Mouse (Mus musculus): ENCODE results near the gene 2210016L21Rik. TPM values are rescaled to one million over a fixed set of nuclear protein-coding genes. Genes with fewer than 3 reads are reported as not detected.

2210016L21Rik gene
- total and polyA plus RNA-seq, 3 experiments, result 16.2 to 46.1 TPM; not detected in 1

GRCm38 (mm10) chr5:114949316-114949715 lies 7.4 kb downstream of the 2210016L21Rik start:
- no peaks in the 10 kb centered on the region for H3K4me1 ChIP-seq (ENCODE audit: control insufficient read depth in 1 of 2, insufficient read depth in 2 of 2, low read length in 2 of 2)
- no peaks in the 10 kb centered on the region for H3K27me3 ChIP-seq (ENCODE audit: control insufficient read depth in 1 of 2, insufficient read depth in 2 of 2, low read length in 2 of 2)
- no peaks in the 10 kb centered on the region for H3K9me3 ChIP-seq (replicated peaks; ENCODE audit: insufficient read depth, low read length)
- DNase-seq (ENCODE audit: low read depth, low spot score), result no peak
- no peak overlapping the region for H3K9ac ChIP-seq (ENCODE audit: control insufficient read depth, low read depth, low read length, poor library complexity, severe bottlenecking)
- TF ChIP-seq TBP (IDR thresholded peaks at IDR 0.05; ENCODE audit: low read depth, low read length) (no peak), CTCF (IDR thresholded peaks at IDR 0.05 in 2 of 3, conservative IDR thresholded peaks at IDR 0.05 in 1 of 3; ENCODE audit: control insufficient read depth in 1 of 3, insufficient read depth in 1 of 3, low read depth in 2 of 3, low read length in 3 of 3, poor library complexity in 1 of 3, severe bottlenecking in 1 of 3) (no peak), ZKSCAN1 (IDR thresholded peaks at IDR 0.05; ENCODE audit: low read depth, low read length) (no peak), ZC3H11A (IDR thresholded peaks at IDR 0.05; ENCODE audit: low read depth, low read length) (no peak), MXI1 (IDR thresholded peaks at IDR 0.05; ENCODE audit: low read depth, low read length) (no peak), UBTF (IDR thresholded peaks at IDR 0.05; ENCODE audit: borderline replicate concordance, insufficient read depth, low read depth, low read length) (no peak), RAD21 (IDR thresholded peaks at IDR 0.05; ENCODE audit: low read depth, low read length) (no peak), TCF12 (IDR thresholded peaks at IDR 0.05; ENCODE audit: low read depth, low read length) (no peak), ETS1 (IDR thresholded peaks at IDR 0.05; ENCODE audit: low read depth, low read length) (no peak), MEF2A (IDR thresholded peaks at IDR 0.05; ENCODE audit: extremely low read depth, insufficient replicate concordance, low read depth, low read length, poor library complexity, severe bottlenecking) (no peak), HCFC1 (IDR thresholded peaks at IDR 0.05; ENCODE audit: low read depth, low read length) (no peak), CHD2 (IDR thresholded peaks at IDR 0.05; ENCODE audit: low read length) (no peak), NRF1 (IDR thresholded peaks at IDR 0.05; ENCODE audit: insufficient read depth, low read depth, low read length, poor library complexity, severe bottlenecking) (no peak), USF2 (IDR thresholded peaks at IDR 0.05; ENCODE audit: borderline replicate concordance in 1 of 2, insufficient read depth in 1 of 2, low read depth in 1 of 2, low read length in 2 of 2) (no peak), MAFK (IDR thresholded peaks at IDR 0.05; ENCODE audit: borderline replicate concordance, low read depth, low read length) (no peak)
- no peaks in the 10 kb centered on the region for H3K36me3 ChIP-seq (ENCODE audit: control insufficient read depth in 1 of 2, insufficient read depth in 2 of 2, low read length in 2 of 2)
- no peak overlapping the region for H3K4me3 ChIP-seq (ENCODE audit: control insufficient read depth in 1 of 2, insufficient read depth in 1 of 2, low read depth in 2 of 2, low read length in 2 of 2)
- H3K27ac ChIP-seq (ENCODE audit: control insufficient read depth, low read depth, low read length), result no peak overlapping the region
- H3K79me2 ChIP-seq (ENCODE audit: control insufficient read depth, insufficient read depth, low read length, poor library complexity), result no peaks in the 10 kb centered on the region

DNA sequence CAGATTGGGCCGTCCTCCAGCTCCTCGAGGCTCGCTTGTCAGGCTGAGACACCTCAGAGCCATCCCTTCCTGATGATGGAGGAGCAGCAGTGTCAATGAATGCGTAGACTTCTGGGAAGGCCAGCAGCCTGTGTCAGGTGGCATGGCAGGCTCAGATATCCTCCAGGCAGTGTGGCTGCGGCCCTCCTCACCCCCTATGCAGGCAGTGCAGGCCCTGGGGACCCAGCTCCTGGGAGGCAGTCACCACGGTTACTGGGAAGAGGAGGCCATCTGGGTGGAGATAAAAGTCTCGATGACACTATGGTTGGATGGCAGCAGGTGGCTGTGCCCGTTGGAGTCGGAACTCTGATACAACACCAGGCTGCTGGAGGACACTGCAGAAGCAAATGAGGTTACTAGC lies 7.9 kb downstream of the 2210016L21Rik start:
- DNase-seq (ENCODE audit: low read depth, low spot score), result no peak
- H3K4me1 ChIP-seq (ENCODE audit: control insufficient read depth in 1 of 2, insufficient read depth in 2 of 2, low read length in 2 of 2), result no peaks in the 10 kb centered on the region
- H3K27ac ChIP-seq (ENCODE audit: control insufficient read depth, low read depth, low read length), result no peak overlapping the region
- H3K9me3 ChIP-seq (replicated peaks; ENCODE audit: insufficient read depth, low read length), result no peaks in the 10 kb centered on the region
- no peak overlapping the region for H3K9ac ChIP-seq (ENCODE audit: control insufficient read depth, low read depth, low read length, poor library complexity, severe bottlenecking)
- no peaks in the 10 kb centered on the region for H3K79me2 ChIP-seq (ENCODE audit: control insufficient read depth, insufficient read depth, low read length, poor library complexity)
- H3K36me3 ChIP-seq (ENCODE audit: control insufficient read depth in 1 of 2, insufficient read depth in 2 of 2, low read length in 2 of 2), result no peaks in the 10 kb centered on the region
- TF ChIP-seq CHD1 (IDR thresholded peaks at IDR 0.05; ENCODE audit: low read depth, low read length) (no peak), JUND (IDR thresholded peaks at IDR 0.05; ENCODE audit: low read depth, low read length) (no peak), MAFK (IDR thresholded peaks at IDR 0.05; ENCODE audit: borderline replicate concordance, low read depth, low read length) (no peak), RCOR1 (IDR thresholded peaks at IDR 0.05; ENCODE audit: low read depth, low read length) (no peak), POLR2AphosphoS5 (IDR thresholded peaks at IDR 0.05; ENCODE audit: borderline replicate concordance, low read depth, low read length) (no peak), MAZ (IDR thresholded peaks at IDR 0.05; ENCODE audit: low read depth, low read length) (no peak), POLR2A (IDR thresholded peaks at IDR 0.05; ENCODE audit: control insufficient read depth in 1 of 2, insufficient read depth in 1 of 2, low read depth in 1 of 2, low read length in 2 of 2, poor library complexity in 1 of 2) (no peak), NELFE (IDR thresholded peaks at IDR 0.05; ENCODE audit: low read depth, low read length) (no peak), POLR2AphosphoS2 (IDR thresholded peaks at IDR 0.05; ENCODE audit: low read length) (no peak), MYC (IDR thresholded peaks at IDR 0.05; ENCODE audit: low read depth, low read length) (no peak), ZNF384 (IDR thresholded peaks at IDR 0.05; ENCODE audit: low read depth, low read length) (no peak), CHD2 (IDR thresholded peaks at IDR 0.05; ENCODE audit: low read length) (no peak), EP300 (IDR thresholded peaks at IDR 0.05; ENCODE audit: low read depth in 1 of 2, low read length in 2 of 2) (no peak), SMC3 (IDR thresholded peaks at IDR 0.05; ENCODE audit: low read depth, low read length) (no peak), RAD21 (IDR thresholded peaks at IDR 0.05; ENCODE audit: low read depth, low read length) (no peak), MXI1 (IDR thresholded peaks at IDR 0.05; ENCODE audit: low read depth, low read length) (no peak), MYB (IDR thresholded peaks at IDR 0.05; ENCODE audit: low read depth, low read length) (no peak), MEF2A (IDR thresholded peaks at IDR 0.05; ENCODE audit: extremely low read depth, insufficient replicate concordance, low read depth, low read length, poor library complexity, severe bottlenecking) (no peak), BHLHE40 (IDR thresholded peaks at IDR 0.05; ENCODE audit: borderline replicate concordance, low read depth, low read length) (no peak)
- no peak overlapping the region for H3K4me3 ChIP-seq (ENCODE audit: control insufficient read depth in 1 of 2, insufficient read depth in 1 of 2, low read depth in 2 of 2, low read length in 2 of 2)
- H3K27me3 ChIP-seq (ENCODE audit: control insufficient read depth in 1 of 2, insufficient read depth in 2 of 2, low read length in 2 of 2), result no peaks in the 10 kb centered on the region

Data from MEL (cell line).